Mouse (Mus musculus): ENCODE measurements around the gene Hmgb1. TPM values are rescaled to one million over a fixed set of nuclear protein-coding genes. Genes with fewer than 3 reads are reported as not detected.

Hmgb1 gene
- total and polyA plus RNA-seq, 3 experiments: 227 to 899 (median 288) TPM

DNA sequence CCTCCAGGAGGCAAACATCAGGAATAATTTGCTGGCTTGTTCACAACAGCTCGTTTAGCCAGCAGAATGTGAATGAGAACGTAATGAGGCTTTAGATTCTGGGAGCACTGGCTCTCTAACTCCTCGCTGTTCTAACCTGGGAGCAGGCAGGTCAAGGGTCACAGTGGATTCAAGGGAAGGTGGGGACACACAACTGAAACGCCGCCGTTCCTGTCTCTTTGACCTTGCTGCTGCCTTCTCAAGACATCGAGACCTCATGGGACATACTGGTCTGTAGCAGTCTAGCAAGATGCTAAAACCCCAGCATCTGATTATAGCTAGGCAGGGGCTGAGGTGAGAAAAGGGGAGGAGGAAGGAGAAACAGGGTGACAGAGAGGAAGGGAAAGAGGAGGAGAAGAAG, 70.8 kb downstream of the Hmgb1 start:
- H3K9ac ChIP-seq (ENCODE audit: insufficient read depth, low read depth): no peak overlapping the region
- no peaks in the 10 kb centered on the region for H3K79me2 ChIP-seq (replicated peaks; ENCODE audit: control insufficient read depth, extremely low read depth, insufficient read depth, poor library complexity, severe bottlenecking)
- no peak for DNase-seq (ENCODE audit: extremely low read depth)
- no peak overlapping the region for H3K4me2 ChIP-seq (ENCODE audit: insufficient read depth, low read depth, poor library complexity, severe bottlenecking)
- dilution Hi-C loops (cut with MboI; ENCODE audit: extremely low pct_ligation_motif_present, extremely low pct_unique_long_range_greater_than_20kb, low sequenced_read_pairs): no loop called here
- H3K27ac ChIP-seq (ENCODE audit: insufficient read depth, low read depth): no peak overlapping the region
- no peak for TF ChIP-seq NELFE (IDR thresholded peaks at IDR 0.05; ENCODE audit: low read depth, low read length)
- TF ChIP-seq E2F4 (IDR thresholded peaks at IDR 0.05; ENCODE audit: insufficient replicate concordance, low read depth, low read length): no peak
- no peak for TF ChIP-seq JUND (conservative IDR thresholded peaks at IDR 0.05; ENCODE audit: low read depth, low read length)
- TF ChIP-seq ZMIZ1 (IDR thresholded peaks at IDR 0.05; ENCODE audit: low read depth, low read length): no peak
- TF ChIP-seq RCOR1 (conservative IDR thresholded peaks at IDR 0.05; ENCODE audit: low read depth, low read length): no peak
- no peak for TF ChIP-seq MAZ (IDR thresholded peaks at IDR 0.05; ENCODE audit: low read depth, low read length)
- TF ChIP-seq MAFK (IDR thresholded peaks at IDR 0.05; ENCODE audit: insufficient replicate concordance, low read length): no peak
- TF ChIP-seq POLR2AphosphoS2 (IDR thresholded peaks at IDR 0.05; ENCODE audit: low read depth, low read length): no peak
- TF ChIP-seq TCF12 (IDR thresholded peaks at IDR 0.05; ENCODE audit: low read depth, low read length): no peak
- no peak for TF ChIP-seq UBTF (IDR thresholded peaks at IDR 0.05; ENCODE audit: low read depth, low read length)
- TF ChIP-seq USF2 (conservative IDR thresholded peaks at IDR 0.05; ENCODE audit: low read depth, low read length): no peak
- TF ChIP-seq IRF4 (IDR thresholded peaks at IDR 0.05; ENCODE audit: low read depth, low read length): no peak
- TF ChIP-seq SIN3A (IDR thresholded peaks at IDR 0.05; ENCODE audit: low read length): no peak
- no peak for TF ChIP-seq MXI1 (IDR thresholded peaks at IDR 0.05; ENCODE audit: low read depth, low read length)
- TF ChIP-seq ZKSCAN1 (IDR thresholded peaks at IDR 0.05; ENCODE audit: borderline replicate concordance, low read depth, low read length): no peak
- no peak for TF ChIP-seq MEF2A (IDR thresholded peaks at IDR 0.05; ENCODE audit: borderline replicate concordance, low read depth, low read length)
- TF ChIP-seq MYC (IDR thresholded peaks at IDR 0.05; ENCODE audit: low read depth, low read length): no peak
- no peak for TF ChIP-seq RAD21 (IDR thresholded peaks at IDR 0.05; ENCODE audit: low read depth, low read length)
- H3K4me3 ChIP-seq (replicated peaks in 1 of 3; ENCODE audit: low read depth in 2 of 3, low read length in 2 of 3, poor library complexity in 1 of 3): no peak overlapping the region
- H3K4me1 ChIP-seq (ENCODE audit: control insufficient read depth in 1 of 2, insufficient read depth in 2 of 2): peaks cover 3 to 14% of the 10 kb centered on the region in 2 experiments; a peak in 3 of 4 replicates
- in situ Hi-C loops (cut with MboI; ENCODE audit: low pct_ligation_motif_present, low pct_unique_long_range_greater_than_20kb, low sequenced_read_pairs): no loop called here
- H3K9me3 ChIP-seq (replicated peaks; ENCODE audit: low read length): no peaks in the 10 kb centered on the region
- H3K27me3 ChIP-seq (replicated peaks): no peaks in the 10 kb centered on the region
- no peaks in the 10 kb centered on the region for H3K36me3 ChIP-seq (replicated peaks in 1 of 2; ENCODE audit: control insufficient read depth in 1 of 2, insufficient read depth in 1 of 2, low read length in 1 of 2)

DNA sequence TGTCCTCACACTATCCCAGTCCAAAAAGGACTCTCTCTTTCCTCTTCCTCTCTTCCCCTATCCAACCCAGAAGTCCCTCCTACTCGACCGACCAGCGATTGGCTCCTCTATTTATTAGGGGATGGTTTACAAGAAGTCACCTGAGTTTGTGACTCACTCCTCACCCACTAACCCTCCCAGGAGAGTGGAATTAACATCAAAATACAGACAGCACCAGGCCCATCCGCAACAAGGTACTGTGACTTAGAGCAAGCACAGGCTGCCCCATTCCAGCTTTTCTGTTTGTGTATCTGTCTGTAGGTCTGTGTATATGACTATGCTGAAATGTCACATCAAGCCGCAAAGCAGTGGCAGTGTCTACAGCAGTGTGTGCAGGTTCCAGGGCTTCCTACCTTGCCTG, 71.7 kb downstream of the Hmgb1 start:
- no peak overlapping the region for H3K9ac ChIP-seq (ENCODE audit: insufficient read depth, low read depth)
- DNase-seq (ENCODE audit: extremely low read depth): no peak
- no peaks in the 10 kb centered on the region for H3K27me3 ChIP-seq (replicated peaks)

More for the DNA sequence above, 71.7 kb downstream of the Hmgb1 start:
- no peak for TF ChIP-seq ZC3H11A (IDR thresholded peaks at IDR 0.05; ENCODE audit: low read depth, low read length)
- no peak for TF ChIP-seq UBTF (IDR thresholded peaks at IDR 0.05; ENCODE audit: low read depth, low read length)
- TF ChIP-seq JUN (IDR thresholded peaks at IDR 0.05; ENCODE audit: insufficient read depth, low read depth, low read length): no peak
- no peak for TF ChIP-seq SIN3A (IDR thresholded peaks at IDR 0.05; ENCODE audit: low read length)
- TF ChIP-seq MYC (IDR thresholded peaks at IDR 0.05; ENCODE audit: low read depth, low read length): no peak
- TF ChIP-seq ZKSCAN1 (IDR thresholded peaks at IDR 0.05; ENCODE audit: borderline replicate concordance, low read depth, low read length): no peak
- TF ChIP-seq EP300 (IDR thresholded peaks at IDR 0.05; ENCODE audit: low read length): no peak
- TF ChIP-seq MAFK (IDR thresholded peaks at IDR 0.05; ENCODE audit: insufficient replicate concordance, low read length): no peak
- no peak for TF ChIP-seq HCFC1 (IDR thresholded peaks at IDR 0.05; ENCODE audit: low read depth, low read length)
- TF ChIP-seq IRF4 (IDR thresholded peaks at IDR 0.05; ENCODE audit: low read depth, low read length): no peak
- TF ChIP-seq E2F4 (IDR thresholded peaks at IDR 0.05; ENCODE audit: insufficient replicate concordance, low read depth, low read length): no peak
- no peak for TF ChIP-seq KAT2A (IDR thresholded peaks at IDR 0.05; ENCODE audit: insufficient replicate concordance, low read length)
- no peak for TF ChIP-seq ELF1 (IDR thresholded peaks at IDR 0.05; ENCODE audit: low read depth, low read length)
- no peak for TF ChIP-seq JUND (conservative IDR thresholded peaks at IDR 0.05; ENCODE audit: low read depth, low read length)
- TF ChIP-seq GABPA (IDR thresholded peaks at IDR 0.05; ENCODE audit: insufficient replicate concordance, low read depth, low read length): no peak
- no peak for TF ChIP-seq POLR2AphosphoS2 (IDR thresholded peaks at IDR 0.05; ENCODE audit: low read depth, low read length)
- no peak for TF ChIP-seq ETS1 (conservative IDR thresholded peaks at IDR 0.05; ENCODE audit: low read depth, low read length)
- TF ChIP-seq MXI1 (IDR thresholded peaks at IDR 0.05; ENCODE audit: low read depth, low read length): no peak
- no peak for TF ChIP-seq CHD2 (IDR thresholded peaks at IDR 0.05; ENCODE audit: low read length)
- no peak for TF ChIP-seq MAZ (IDR thresholded peaks at IDR 0.05; ENCODE audit: low read depth, low read length)
- Histone ChIP-seq H3K36me3 (replicated peaks in 1 of 2; ENCODE audit: control insufficient read depth in 1 of 2, insufficient read depth in 1 of 2, low read length in 1 of 2) (no peaks in the 10 kb centered on the region), H3K4me3 (replicated peaks in 1 of 3; ENCODE audit: low read depth in 2 of 3, low read length in 2 of 3, poor library complexity in 1 of 3) (no peak overlapping the region), H3K27ac (ENCODE audit: insufficient read depth, low read depth) (no peak overlapping the region), H3K79me2 (replicated peaks; ENCODE audit: control insufficient read depth, extremely low read depth, insufficient read depth, poor library complexity, severe bottlenecking) (no peaks in the 10 kb centered on the region), H3K4me1 (ENCODE audit: control insufficient read depth in 1 of 2, insufficient read depth in 2 of 2) (peaks cover 0 to 6% of the 10 kb centered on the region in 2 experiments; a peak in 2 of 4 replicates), H3K4me2 (ENCODE audit: insufficient read depth, low read depth, poor library complexity, severe bottlenecking) (no peak overlapping the region), H3K9me3 (replicated peaks; ENCODE audit: low read length) (no peaks in the 10 kb centered on the region)
- in situ Hi-C loops (cut with MboI; ENCODE audit: low pct_ligation_motif_present, low pct_unique_long_range_greater_than_20kb, low sequenced_read_pairs) (no loop called here), dilution Hi-C loops (cut with MboI; ENCODE audit: extremely low pct_ligation_motif_present, extremely low pct_unique_long_range_greater_than_20kb, low sequenced_read_pairs) (no loop called here)

All from CH12.LX (cell line).